Mouse (Mus musculus) heart, embryonic 15.5 days (tissue): ENCODE data around the gene Pak1ip1. TPM values are rescaled to one million over a fixed set of nuclear protein-coding genes. Genes with fewer than 3 reads are reported as not detected.
"Not testable (repeated sequence)": the region's sequence is repeated elsewhere in the genome, so short reads cannot be mapped to it uniquely, and the experiment has no call there.

Experiments
- ATAC-seq: fragments of 200-750 bp; cut with Nextera tagmentation; replicated peaks from 2 replicates; pipeline ENCODE4 v1.8.0; 2017; ENCODE audit warnings: low read depth, moderate TSS enrichment; ENCODE audit not compliant: insufficient number of reproducible peaks, insufficient read depth, low FRiP score
- H3K27ac ChIP-seq: fragments of 300-500 bp; sonication (generic); 2 replicates; pipeline ENCODE4 v1.5.1; 2015; ENCODE audit warnings: mild to moderate bottlenecking, inconsistent platforms
- H3K27me3 ChIP-seq: fragments of 300-500 bp; sonication (generic); 2 replicates; pipeline ENCODE4 v1.6.1; 2015; ENCODE audit warnings: inconsistent platforms
- H3K36me3 ChIP-seq: fragments of 300-500 bp; sonication (generic); 2 replicates; pipeline ENCODE4 v1.6.1; 2015; ENCODE audit warnings: mild to moderate bottlenecking, inconsistent platforms
- H3K4me1 ChIP-seq: fragments of 300-500 bp; sonication (generic); replicated peaks from 2 replicates; pipeline ENCODE4 v1.6.1; 2015; ENCODE audit warnings: inconsistent platforms
- H3K4me2 ChIP-seq: fragments of 300-500 bp; sonication (generic); 2 replicates; pipeline ENCODE4 v1.6.1; 2015; ENCODE audit warnings: inconsistent platforms, mild to moderate bottlenecking, moderate library complexity
- H3K4me3 ChIP-seq: fragments of 300-500 bp; sonication (generic); 2 replicates; pipeline ENCODE4 v1.5.1; 2015; ENCODE audit warnings: mild to moderate bottlenecking, inconsistent platforms
- H3K9ac ChIP-seq: fragments of 300-500 bp; sonication (generic); 2 replicates; pipeline ENCODE4 v1.6.1; 2015; ENCODE audit warnings: mild to moderate bottlenecking, inconsistent platforms
- H3K9me3 ChIP-seq: fragments of 300-500 bp; sonication (generic); replicated peaks from 2 replicates; pipeline ENCODE4 v1.6.1; 2016; ENCODE audit warnings: inconsistent platforms
- WGBS: fragments of 180-500 bp; shearing (Covaris S2); methylation state at CpG from one replicate; pipeline ENCODE4 v1.1.7; 2015; ENCODE audit warnings: mixed read lengths; 5-methylcytosine and 5-hydroxymethylcytosine counted together
- polyA plus RNA-seq: library from polyadenylated mRNA; unstranded; fragments of >200 nt; fragmentation: Nextera tagmentation; extraction: Ambion mirVana; gene quantifications from 2 replicates; pipeline ENCODE4 v1.2.1, GENCODE M21; 2015

Gene Pak1ip1
- polyA plus RNA-seq, 1 experiment from 2014 or later = 47.5 TPM

DNA sequence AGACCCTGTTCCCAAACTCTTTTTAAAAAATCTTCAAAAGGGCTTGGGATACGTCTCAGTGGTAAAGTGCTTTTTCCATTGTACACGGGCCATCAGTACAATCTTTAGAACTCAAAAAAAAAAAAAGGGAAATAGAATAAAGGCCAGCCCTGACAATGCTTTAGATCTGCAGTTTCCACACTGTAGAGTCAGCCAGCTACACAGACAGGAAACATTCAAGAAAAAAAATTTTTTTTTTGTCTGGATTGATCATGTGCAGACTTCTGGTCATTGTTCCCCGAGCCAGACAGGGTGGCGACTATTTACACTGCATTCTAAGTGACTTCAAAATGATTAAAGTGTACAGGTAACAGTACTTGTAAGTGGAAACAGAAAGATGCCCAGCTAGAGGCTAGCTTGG is 22.2 kb upstream of the Pak1ip1 start:
- Histone ChIP-seq H3K4me1 (no peaks in the 10 kb centered on the region), H3K9ac (no peak overlapping the region), H3K4me2 (no peak overlapping the region), H3K4me3 (no peak overlapping the region), H3K27ac (peak overlapping the region; percentile 58), H3K27me3 (no peaks in the 10 kb centered on the region), H3K9me3 (no peaks in the 10 kb centered on the region), H3K36me3 (no peaks in the 10 kb centered on the region)
- ATAC-seq = no peak; the same call in 1 of the 2 replicates
- 51% methylated on average over 4 of the region's 4 CpGs for WGBS

DNA sequence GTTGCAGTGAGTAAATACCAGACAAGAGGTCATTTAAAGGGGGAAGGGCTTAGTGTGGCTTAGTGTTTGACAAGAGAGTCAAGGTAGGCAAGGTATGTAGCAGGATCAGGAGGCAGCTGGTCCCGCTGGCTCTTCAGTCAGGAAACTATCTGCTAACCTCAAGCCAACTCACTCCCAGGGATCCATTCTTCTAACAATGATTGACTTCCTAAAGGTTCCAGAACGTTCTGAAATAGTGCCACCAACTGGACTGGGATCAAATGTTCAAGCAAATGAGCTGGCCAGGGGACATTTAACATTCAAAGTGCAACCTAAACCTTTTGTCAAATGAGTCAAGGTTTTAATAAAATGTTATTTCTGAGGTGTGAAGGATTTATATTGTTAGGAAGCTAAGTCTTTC is 21.5 kb upstream of the Pak1ip1 start:
- H3K4me3 ChIP-seq = no peak overlapping the region
- no peaks in the 10 kb centered on the region for H3K36me3 ChIP-seq
- no peak overlapping the region for H3K4me2 ChIP-seq
- H3K27ac ChIP-seq = peak overlapping the region; percentile 58
- no peak overlapping the region for H3K9ac ChIP-seq
- no peaks in the 10 kb centered on the region for H3K9me3 ChIP-seq
- no peaks in the 10 kb centered on the region for H3K27me3 ChIP-seq
- no peak for ATAC-seq
- 53% methylated on average over 2 of the region's 2 CpGs for WGBS
- no peaks in the 10 kb centered on the region for H3K4me1 ChIP-seq

DNA sequence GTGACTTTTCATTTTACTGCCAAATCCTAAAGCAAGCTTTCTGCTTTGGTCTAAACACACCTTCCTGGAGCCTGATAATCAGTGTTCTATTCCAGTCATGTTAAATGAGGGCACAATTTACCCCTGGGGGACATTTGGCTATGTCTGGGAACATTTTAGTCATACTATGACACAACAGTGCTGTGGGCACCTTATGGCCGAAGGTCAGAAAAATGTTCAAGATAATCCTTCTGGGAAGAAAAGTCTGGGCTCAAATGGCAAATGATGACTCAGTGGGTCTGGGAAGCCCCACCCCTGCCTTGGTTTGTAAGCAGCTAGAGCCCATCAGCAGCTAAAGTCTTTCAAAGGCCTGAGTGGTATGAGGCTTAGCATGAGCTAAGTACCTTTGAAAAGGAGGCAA is 18.1 kb upstream of the Pak1ip1 start:
- Histone ChIP-seq H3K4me3 (no peak overlapping the region), H3K36me3 (no peaks in the 10 kb centered on the region), H3K9ac (no peak overlapping the region), H3K27ac (no peak overlapping the region), H3K27me3 (no peaks in the 10 kb centered on the region), H3K9me3 (no peaks in the 10 kb centered on the region), H3K4me2 (no peak overlapping the region), H3K4me1 (no peaks in the 10 kb centered on the region)
- ATAC-seq = no peak
- WGBS = 79% methylated on average over 1 of the region's 1 CpGs

- 89% methylated on average over 5 of the region's 5 CpGs for WGBS
- no peak for ATAC-seq
- H3K27ac ChIP-seq = no peak overlapping the region
- H3K4me3 ChIP-seq = no peak overlapping the region
- H3K27me3 ChIP-seq = no peaks in the 10 kb centered on the region
- no peak overlapping the region for H3K9ac ChIP-seq
- no peaks in the 10 kb centered on the region for H3K36me3 ChIP-seq
- no peak overlapping the region for H3K4me2 ChIP-seq
- no peaks in the 10 kb centered on the region for H3K9me3 ChIP-seq
- no peaks in the 10 kb centered on the region for H3K4me1 ChIP-seq
These were observed 14.7 kb upstream of the Pak1ip1 start for GRCm38 (mm10) chr13:40986081-40986480.

GRCm38 (mm10) chr13:40987608-40988303 is 13.1 kb upstream of the Pak1ip1 start:
- not testable (repeated sequence) for H3K36me3 ChIP-seq, H3K27me3 ChIP-seq, H3K4me1 ChIP-seq, ATAC-seq, H3K27ac ChIP-seq, H3K9ac ChIP-seq, H3K9me3 ChIP-seq, H3K4me2 ChIP-seq, H3K4me3 ChIP-seq
- WGBS = 56% methylated on average over 4 of the region's 4 CpGs

GRCm38 (mm10) chr13:40988418-40988817 is 12.4 kb upstream of the Pak1ip1 start:
- H3K9ac ChIP-seq = no peak overlapping the region
- H3K9me3 ChIP-seq = no peaks in the 10 kb centered on the region
- H3K36me3 ChIP-seq = no peaks in the 10 kb centered on the region
- no peak overlapping the region for H3K4me3 ChIP-seq
- no peaks in the 10 kb centered on the region for H3K27me3 ChIP-seq
- H3K27ac ChIP-seq = no peak overlapping the region
- ATAC-seq = no peak
- WGBS = 49% methylated on average over 2 of the region's 2 CpGs
- H3K4me1 ChIP-seq = no peaks in the 10 kb centered on the region
- no peak overlapping the region for H3K4me2 ChIP-seq

DNA sequence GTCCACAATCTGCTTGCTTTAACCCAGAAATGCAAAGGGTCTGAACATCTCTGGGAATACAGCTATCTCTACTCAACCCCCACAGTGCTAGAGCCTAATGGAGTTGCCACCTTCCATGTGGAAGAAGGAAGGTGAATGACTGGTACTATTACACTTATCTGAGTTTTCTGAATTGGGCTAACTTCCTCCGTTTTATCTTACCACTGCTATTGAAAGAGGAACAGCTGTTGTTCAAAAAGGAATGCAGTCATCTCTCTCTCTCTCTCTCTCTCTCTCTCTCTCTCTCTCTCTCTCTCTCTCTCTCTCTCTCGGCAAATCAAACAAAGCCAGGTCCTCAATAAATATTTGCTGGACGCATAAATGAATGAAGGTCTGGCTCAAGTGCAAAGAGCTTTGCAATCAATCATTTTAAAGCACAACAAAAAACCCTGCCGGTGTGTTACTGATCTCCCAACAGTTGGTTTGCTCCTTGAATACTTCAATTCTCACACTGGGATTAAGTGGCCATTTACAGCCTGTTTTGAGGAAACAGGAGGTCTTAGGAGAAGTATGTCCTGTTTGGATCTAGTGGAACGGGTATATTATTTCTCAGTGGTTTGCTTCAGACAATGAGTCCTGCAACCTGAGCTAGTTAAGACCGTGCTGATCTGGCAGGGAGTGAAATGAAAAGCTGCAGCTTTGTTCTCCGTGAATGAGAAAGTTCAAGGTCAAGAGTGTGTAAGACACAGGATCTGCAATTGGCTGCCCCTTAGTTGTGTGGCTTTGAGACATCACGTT is 6.1 kb upstream of the Pak1ip1 start:
- WGBS = 18% methylated on average over 8 of the region's 8 CpGs
- peak overlapping the region; percentile 24; the same call in 1 of the 2 replicates for H3K27ac ChIP-seq
- no peaks in the 10 kb centered on the region for H3K36me3 ChIP-seq
- H3K9me3 ChIP-seq = no peaks in the 10 kb centered on the region
- H3K9ac ChIP-seq = no peak overlapping the region
- H3K27me3 ChIP-seq = no peaks in the 10 kb centered on the region
- peaks cover 7% of the 10 kb centered on the region; the same call in 1 of the 2 replicates for H3K4me1 ChIP-seq
- peak overlapping the region; percentile 22; the same call in 1 of the 2 replicates for H3K4me2 ChIP-seq
- ATAC-seq = no peak
- no peak overlapping the region for H3K4me3 ChIP-seq

DNA sequence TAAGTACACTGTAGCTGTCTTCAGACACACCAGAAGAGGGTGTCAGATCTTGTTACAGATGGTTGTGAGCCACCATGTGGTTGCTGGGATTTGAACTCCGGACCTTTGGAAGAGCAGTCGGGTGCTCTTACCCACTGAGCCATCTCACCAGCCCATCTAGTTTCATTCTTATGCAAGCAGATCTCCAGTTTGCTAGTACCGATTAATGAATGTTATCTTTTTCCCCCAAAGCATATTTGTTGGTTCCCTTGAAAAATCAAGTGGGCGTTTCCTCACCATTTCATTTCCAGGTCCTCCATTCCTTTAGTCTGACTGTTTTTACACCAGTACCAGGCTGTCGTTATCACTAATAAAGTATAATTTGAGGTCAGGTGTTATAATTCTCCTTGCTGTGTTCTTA is 2.3 kb upstream of the Pak1ip1 start:
- not testable (repeated sequence) for H3K4me3 ChIP-seq, ATAC-seq, H3K4me2 ChIP-seq, H3K36me3 ChIP-seq, H3K27ac ChIP-seq, H3K27me3 ChIP-seq, H3K9ac ChIP-seq, H3K9me3 ChIP-seq
- peaks cover 18% of the 10 kb centered on the region for H3K4me1 ChIP-seq
- 82% methylated on average over 5 of the region's 5 CpGs for WGBS

DNA sequence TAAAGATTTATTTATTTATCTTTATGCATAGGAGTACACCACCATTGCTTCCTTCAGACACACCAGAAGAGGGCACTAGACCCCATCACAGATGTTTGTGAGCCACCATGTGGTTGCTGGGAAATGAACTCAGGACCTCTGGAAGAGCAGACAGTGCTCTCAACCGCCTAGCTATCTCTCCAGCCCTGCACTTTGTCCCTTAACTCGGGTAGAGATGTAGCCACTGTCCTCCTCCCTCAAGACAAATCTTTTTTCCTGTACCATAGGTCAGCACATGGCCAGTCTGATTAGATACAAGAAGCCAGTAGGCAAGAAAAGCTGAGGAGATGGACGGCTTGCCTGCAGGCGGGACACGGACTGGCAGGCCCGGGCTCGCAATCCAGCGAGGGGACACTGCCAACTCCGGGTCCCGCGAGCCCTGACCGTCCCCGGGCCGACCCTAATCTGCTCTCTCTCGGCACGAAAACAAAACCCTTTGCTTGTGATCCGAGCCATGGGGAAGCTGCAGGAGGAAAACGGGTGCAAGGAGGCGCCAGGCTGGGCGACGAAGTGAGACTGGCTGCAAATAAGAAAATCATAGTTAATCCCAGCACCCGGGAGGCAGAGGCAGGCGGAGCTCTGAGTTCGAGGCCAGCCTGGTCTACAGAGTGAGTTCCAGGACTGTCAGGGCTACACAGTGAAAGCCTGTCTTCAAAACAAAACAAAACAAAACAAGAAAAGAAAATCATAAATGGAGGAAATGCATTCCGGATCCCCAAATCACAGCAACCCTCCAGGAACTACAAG is 490 bp upstream of the Pak1ip1 start:
- Histone ChIP-seq H3K4me3 (peak overlapping the region; percentile 100), H3K36me3 (peaks cover 9% of the 10 kb centered on the region; the same call in 1 of the 2 replicates), H3K9ac (peak overlapping the region; percentile 97), H3K9me3 (no peaks in the 10 kb centered on the region), H3K27ac (peak overlapping the region; percentile 98), H3K27me3 (no peaks in the 10 kb centered on the region), H3K4me2 (peak overlapping the region; percentile 92), H3K4me1 (peaks cover 11% of the 10 kb centered on the region)
- WGBS = 1% methylated on average over 25 of the region's 25 CpGs
- ATAC-seq = peak; percentile 61

GRCm38 (mm10) chr13:41002001-41002400 is 1.2 kb downstream of the Pak1ip1 start:
- no peak overlapping the region for H3K9ac ChIP-seq
- H3K9me3 ChIP-seq = no peaks in the 10 kb centered on the region
- H3K4me3 ChIP-seq = peak overlapping the region; percentile 100
- no peak for ATAC-seq
- WGBS = 79% methylated on average over 5 of the region's 5 CpGs
- peaks cover 25% of the 10 kb centered on the region for H3K36me3 ChIP-seq
- peak overlapping the region; percentile 92 for H3K4me2 ChIP-seq
- peaks cover 11% of the 10 kb centered on the region for H3K4me1 ChIP-seq
- no peaks in the 10 kb centered on the region for H3K27me3 ChIP-seq
- H3K27ac ChIP-seq = no peak overlapping the region

GRCm38 (mm10) chr13:41006244-41006643 is 5.4 kb downstream of the Pak1ip1 start:
- Histone ChIP-seq H3K4me3 (no peak overlapping the region), H3K27ac (no peak overlapping the region), H3K9me3 (no peaks in the 10 kb centered on the region), H3K36me3 (peaks cover 67% of the 10 kb centered on the region), H3K4me2 (no peak overlapping the region), H3K4me1 (peaks cover 7% of the 10 kb centered on the region), H3K27me3 (no peaks in the 10 kb centered on the region), H3K9ac (no peak overlapping the region)
- ATAC-seq = no peak
- 94% methylated on average over 4 of the region's 4 CpGs for WGBS
